Mouse (Mus musculus) left cerebral cortex, postnatal 10 days (tissue): Measurements from ENCODE around the gene Ndrg2. TPM values are rescaled to one million over a fixed set of nuclear protein-coding genes. Genes with fewer than 3 reads are reported as not detected.
"Not testable (repeated sequence)": the region's sequence is repeated elsewhere in the genome, so short reads cannot be mapped to it uniquely, and the experiment has no call there.

ENCODE experiments used
- DNase-seq, 2 experiments: peaks; one replicate each; pipeline ENCODE4 v3.0.0; 2021 to 2022; ENCODE audit warnings: low spot score in 2 of 2, mixed read lengths in 1 of 2; ENCODE audit errors: extremely low spot score in 1 of 2
- intact Hi-C: fragments of 180-260 bp; cut with DNase I; formaldehyde crosslinking; loops from one replicate; pipeline ENCODE4 v1.15.1; 2025
- total RNA-seq, 2 experiments: library from RNA; stranded (reverse); gene quantifications; 2 replicates each; pipeline ENCODE4 v1.2.3; 2021

Gene Ndrg2
- total RNA-seq = 100 to 1,000 TPM; 337 to 367 TPM

DNA sequence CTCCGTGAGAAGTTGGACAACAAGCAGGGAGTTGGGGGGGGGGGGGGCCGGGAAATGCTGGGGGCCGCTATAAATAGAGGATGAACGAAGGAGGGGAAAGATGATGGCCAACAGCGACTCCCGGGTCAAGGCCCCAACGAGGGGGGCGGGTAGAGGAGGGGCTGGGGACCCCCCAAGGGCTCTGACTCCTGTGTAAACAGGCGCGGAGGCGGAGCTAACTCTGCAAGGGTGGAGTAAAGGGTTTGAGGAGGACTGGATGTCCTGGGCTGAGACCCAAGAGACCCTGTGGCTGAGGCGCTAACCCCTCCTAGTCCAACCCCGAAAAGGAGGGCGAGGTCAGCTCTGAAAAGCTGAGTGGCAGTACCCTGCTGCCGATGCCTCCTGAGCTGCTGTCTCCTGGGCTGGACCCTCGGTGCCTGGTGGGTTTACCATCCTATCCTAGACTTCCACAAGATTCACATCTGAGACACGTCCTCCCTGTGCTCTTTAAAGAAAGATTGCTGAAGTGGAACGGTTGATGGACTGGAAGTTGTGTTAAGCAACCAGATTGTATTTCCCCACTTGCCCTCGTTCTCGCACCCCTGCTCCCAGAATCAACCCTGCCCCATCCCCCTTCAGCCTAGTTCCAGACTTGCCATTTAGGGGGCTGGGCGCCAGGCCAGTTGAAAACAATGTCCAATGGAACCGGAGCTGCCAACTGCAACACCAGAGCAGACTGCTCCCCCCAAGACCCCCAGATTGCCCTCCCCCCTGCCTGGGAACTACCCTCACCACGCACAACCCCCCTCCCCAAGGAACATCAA is at the start of gene Ndrg2:
Ndrg2 (minus strand) TSS at position 199 of the 803 bp plus-strand sequence.
- intact Hi-C loops = no loop called here
- DNase-seq = peak; percentile 87 to 92

DNA sequence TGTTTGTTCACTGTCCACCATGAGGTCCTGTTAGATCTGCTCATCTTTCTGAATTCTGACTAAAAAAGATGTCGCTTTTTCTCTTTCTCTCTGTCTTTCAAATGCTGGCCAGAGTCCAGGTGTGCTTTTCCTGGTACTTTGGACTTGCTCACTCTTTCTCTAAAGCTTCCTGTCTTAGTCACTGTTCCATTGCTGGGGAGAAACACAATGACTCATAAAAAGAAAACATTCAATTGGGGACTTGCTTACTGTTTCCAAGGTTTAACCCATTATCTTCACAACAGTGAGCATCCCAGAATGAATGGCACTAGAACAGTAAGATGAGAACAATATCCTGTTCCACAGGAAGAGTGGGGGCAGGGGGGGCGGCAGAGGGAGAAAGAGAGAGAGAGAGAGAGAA is 46.4 kb upstream of the Ndrg2 start:
- DNase-seq = no peak
- intact Hi-C loops = no loop called here

DNA sequence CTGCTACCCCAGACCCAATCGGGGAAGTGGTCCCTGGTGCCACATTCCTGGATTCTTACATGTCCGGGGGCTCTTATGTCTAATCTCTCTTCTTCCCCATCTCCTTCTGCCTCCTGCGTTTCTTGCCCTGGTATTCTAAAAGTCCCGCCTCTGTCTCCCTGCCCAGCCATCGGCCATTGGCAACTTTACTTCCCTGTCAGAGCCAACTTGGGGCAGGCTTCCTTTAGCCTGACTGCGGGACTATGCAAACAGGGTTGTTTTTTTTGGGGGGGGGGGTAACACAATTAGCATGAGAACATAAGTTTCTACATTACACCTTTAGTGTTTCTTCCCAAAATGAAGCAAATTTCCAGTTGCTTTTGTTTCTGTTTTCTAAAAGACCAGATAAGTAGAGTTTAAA is 29.4 kb upstream of the Ndrg2 start:
- DNase-seq = no peak
- intact Hi-C loops = no loop called here

DNA sequence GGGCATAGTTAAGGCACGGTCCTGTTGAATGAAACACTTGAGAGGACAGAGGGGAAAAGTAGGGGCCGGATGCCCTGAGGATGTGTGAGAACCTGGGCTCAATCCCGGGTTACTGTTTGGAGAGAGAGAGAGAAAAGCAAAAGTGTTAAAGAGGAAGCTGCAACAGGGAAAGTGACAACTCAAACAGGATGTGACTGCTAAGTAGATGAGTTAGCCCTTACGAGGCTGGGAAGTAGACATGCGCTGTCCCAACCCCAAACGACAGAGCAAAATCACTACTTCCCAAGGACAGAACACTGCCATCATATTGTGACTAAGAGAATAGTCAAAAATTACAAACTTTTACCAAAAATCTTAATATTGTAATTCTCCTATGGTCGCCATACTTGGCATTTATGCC is 28.3 kb upstream of the Ndrg2 start:
- intact Hi-C loops = no loop called here
- no peak for DNase-seq

DNA sequence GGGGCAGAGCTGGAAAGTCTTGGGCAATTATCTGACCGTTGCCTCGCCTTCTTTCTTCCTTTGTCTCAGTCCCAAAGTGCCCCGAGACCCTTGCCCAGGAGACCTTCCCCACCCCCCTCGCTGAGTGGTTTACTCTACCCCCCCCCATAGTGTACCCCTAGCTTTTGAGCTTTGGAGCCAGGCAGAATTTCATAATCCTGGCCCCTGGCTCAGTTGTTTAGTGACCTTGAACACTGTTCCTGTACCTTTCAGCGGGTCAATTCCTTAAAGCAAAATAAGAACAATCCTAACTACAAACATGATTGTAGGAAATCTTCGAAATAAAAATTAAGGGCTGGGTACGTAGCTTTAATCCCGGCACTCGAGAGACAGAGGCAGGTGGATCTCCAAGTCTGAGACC is 27.6 kb upstream of the Ndrg2 start:
- intact Hi-C loops = no loop called here

DNA sequence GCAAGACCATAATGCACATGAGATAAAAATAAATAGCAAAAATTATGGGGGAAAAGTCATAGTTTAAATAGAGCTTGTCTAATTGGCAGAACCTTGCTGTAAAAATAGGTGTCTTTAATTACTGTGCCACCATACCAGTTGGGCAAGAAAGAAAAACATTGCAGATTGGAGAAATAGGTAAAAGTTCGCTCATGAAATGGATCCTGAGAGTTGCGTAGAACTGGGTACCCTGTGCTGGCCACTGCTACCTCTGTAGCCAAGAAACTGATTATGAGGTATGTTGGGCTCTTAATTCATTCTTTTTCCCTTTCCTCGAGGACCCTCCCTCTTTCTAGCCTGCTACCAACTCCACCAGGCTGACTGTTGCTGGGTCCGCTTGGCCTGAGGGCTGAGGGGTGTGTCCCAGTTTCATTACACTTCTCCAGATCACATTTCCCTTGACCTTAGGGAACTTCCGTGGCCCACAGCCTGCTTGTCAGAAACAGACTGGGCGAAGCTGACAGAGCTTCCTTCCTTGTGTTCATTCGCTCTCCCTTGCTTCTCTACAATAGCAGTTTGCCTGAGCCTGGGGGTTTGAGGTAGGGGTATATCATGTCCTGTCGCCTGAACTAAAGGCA is 27.1 kb upstream of the Ndrg2 start:
- DNase-seq = no peak
- intact Hi-C loops = no loop called here

More for the DNA sequence above, 27.6 kb upstream of the Ndrg2 start:
- DNase-seq = no peak

DNA sequence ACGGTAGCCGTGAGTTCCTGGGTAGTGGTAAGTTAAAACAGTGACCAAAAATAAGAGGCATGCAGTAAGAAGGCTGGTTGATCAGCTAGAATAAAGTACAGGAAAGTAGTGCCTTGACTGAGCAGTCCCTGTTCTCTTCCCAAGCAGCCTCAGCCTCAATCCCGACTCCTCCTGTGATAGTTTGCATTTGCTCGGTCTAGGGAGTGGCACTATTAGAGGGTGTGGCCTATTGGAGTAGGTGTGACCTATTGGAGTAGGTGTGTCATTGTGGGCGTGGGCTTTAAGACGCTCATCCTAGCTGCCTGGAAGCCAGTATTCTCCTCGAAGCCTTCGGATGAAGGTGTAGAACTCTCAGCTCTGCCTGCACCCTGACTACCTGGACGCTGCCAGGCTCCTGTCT is 25.0 kb upstream of the Ndrg2 start:
- DNase-seq = no peak
- intact Hi-C loops = no loop called here

DNA sequence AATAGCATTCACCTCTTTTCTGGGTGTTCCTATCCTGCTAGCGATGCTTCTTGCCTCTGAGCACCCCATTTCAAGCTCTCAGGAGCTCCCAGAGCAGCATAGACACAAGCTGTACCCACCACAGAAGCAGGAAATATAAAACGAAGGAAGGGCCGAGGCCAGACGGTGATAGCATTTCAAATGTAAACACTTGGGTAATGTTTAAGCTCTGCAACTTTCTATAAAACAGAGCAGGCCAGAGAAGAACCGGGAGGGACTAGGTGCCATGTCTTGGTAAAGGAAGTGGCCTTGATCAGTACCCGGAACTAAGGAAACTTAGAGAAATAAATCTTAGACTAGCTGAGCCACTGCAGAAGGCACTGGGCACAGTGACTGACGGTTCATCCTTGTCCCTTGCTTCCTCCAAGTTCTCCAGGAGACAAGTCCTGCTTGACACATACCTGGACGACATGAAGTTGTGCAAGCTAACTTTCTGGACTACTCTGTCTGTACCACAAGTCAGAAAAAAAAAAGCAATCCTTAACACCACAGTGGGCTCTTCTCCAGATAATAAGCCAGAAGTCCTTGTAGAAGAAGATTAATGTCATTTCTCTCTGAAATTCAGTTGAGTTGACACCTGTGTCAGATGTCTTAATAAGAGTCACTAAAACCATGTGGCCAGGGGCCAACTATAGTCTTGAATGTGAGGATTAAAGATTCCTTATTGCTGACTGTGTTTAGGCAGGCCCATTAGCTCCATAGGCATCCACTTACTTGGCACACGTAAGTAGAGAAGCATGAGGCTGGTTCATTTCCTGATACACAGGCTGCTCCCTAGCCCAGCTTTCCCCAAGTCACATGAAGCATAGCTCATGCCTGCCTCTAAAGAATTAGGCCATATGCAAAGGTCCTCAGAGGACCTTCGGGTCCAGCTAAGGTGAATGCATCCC is 18.4 kb upstream of the Ndrg2 start:
- DNase-seq = no peak

DNA sequence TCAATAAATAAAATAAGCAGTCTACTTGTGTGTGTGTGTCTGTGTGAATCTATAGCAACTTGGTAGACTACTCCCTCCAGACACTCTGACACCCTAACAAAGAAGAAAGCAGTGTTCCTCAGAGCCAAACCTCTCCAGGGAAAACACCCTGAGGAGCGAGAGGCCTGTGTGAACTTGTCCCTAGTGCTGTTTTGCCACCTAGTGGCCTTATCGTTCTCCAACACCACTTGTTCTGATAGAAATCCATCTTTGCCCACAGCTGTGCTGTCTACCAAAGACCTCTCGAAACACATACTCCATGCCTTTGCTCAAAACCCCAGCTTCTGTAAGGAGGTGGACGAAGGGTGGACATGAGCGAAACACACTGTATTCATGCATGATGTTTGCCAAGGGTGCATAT is 16.9 kb upstream of the Ndrg2 start:
- DNase-seq = peak; percentile 76 to 77
- intact Hi-C loops = loop anchor here (2.0 kb wide), 1 partner anchor 26 kb away; no protein-coding TSS in a partner anchor

More for the DNA sequence above, 18.4 kb upstream of the Ndrg2 start:
- intact Hi-C loops = no loop called here

DNA sequence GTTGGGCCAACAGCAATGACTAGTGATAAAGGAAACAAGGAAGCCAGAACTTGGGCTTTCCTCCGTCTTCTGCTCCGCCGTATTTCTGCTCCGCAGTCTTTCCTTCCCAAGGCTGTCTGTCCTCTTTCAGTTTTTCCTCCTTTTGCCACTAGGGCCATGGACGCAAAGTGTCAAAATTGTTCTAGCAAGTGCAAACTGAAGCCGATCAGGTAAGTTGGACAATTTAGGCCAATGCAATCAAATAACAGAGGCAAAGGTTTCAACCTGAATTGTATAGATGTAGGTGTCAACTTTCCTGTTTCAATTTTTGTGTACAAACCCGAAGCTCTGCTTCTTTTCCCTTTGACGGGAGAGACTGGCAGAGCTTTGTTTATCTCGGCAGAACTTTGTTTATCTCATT is 16.0 kb upstream of the Ndrg2 start:
- DNase-seq = no peak
- intact Hi-C loops = loop anchor here (2.0 kb wide), 1 partner anchor 25 kb away; no protein-coding TSS in a partner anchor

DNA sequence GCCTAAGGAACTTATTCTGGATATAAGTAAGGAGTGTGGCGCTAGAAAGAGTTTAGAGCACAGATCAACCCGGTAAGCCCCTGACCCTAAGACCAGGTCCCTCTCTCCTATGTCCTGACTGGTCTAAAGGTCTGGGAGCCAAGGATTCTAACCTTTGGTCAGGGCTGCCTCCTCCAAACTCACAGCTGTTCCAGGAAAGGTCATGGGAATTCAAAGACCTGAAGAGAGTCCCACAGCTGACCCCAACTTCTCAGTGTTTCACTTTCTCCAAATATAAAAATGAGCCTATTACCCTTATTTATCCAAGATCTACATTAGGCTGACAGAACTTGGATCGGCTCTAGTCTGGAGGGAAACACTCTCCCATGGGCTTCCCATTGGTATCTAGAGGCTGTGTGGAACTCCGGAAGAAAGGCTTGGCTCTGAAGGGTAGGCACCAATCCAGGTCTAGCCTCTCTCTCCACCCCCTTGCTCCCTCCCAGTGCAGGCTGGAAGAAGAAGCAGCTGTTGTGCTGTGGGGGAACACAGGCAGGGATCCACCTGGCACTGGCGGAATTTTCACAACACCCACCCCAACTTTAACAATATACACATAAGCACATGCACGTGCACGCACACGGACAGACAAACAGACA is 15.5 kb upstream of the Ndrg2 start:
- intact Hi-C loops = no loop called here
- peak; percentile 65 to 76 for DNase-seq

DNA sequence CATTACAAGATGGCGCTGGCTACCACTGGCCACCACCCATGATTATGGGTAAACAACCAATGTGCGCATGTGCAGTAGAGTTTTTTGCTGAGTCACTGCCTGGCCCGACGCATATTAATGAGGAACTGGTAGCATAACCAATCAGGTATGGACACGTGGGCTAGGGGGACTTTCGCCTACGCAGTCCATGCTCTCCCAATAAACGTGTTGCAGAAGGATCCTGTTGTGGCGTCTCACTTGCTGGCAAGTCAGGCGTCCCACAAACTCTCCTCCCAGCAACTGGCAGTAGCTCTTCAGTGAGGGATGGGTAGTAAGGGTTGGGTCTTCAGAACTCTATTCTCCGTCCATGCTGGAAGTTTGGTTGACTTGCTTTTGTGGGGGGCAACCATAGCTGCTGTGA is 13.0 kb upstream of the Ndrg2 start:
- DNase-seq, intact Hi-C loops: not testable (repeated sequence)

DNA sequence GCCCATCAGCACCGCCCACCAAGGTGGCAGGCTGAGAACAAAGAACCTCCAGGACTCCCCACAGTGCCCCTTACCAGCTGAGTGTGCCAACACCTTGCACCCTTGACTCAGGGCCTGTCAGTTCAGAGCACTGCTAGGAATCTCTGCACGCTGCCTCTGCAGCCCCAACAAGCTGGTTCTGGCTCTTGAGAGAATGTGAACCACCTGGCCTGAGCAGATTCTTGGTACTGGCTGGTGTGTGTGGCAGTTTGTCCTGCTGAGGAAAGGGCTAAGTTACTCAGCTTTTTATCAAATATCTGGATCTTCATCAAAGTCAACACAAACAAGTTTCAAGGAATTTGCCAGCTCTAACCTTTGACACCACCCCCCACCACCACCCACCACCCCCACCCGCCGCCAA is 9.5 kb upstream of the Ndrg2 start:
- intact Hi-C loops = no loop called here
- DNase-seq = no peak

DNA sequence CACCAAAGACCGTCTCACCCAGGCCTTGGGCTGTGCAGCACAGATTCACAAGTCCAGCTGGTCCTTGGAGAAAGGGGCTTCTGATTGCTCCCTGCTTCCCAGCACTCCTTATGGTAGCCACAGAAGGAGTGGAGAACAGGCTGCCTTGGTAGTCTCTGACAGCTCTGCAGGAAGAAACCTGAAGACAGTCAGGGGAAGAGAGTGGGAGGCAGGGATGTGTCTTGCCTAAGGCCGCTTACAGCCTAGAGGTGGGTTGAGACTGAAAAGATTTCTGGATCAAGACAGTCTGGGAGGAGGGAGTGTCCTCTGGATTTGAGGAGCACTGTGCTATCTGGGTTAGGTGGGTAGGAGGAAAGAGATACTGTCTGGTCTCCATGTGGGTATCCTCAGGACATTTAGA is 9.0 kb upstream of the Ndrg2 start:
- intact Hi-C loops = no loop called here

DNA sequence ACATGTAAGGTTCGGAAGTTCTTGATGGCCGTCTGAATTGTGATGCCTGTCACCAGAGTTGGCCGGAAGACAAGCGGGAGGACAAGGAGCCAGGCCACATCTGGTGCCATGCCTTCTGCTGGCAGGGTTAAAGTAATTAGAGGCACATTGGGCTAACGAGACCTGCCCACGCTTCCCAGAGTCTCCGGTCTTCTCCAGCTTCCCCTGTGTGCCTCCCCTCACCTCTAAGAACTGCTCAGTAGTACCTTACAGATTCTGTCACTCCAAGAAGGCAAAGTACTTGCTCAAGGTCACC is 8.6 kb upstream of the Ndrg2 start, which contains the start of gene Rnase13:
Rnase13 (minus strand) TSS at position 203 of the 295 bp plus-strand sequence.
- DNase-seq = no peak
- intact Hi-C loops = no loop called here

More for the DNA sequence above, 9.0 kb upstream of the Ndrg2 start:
- no peak for DNase-seq

DNA sequence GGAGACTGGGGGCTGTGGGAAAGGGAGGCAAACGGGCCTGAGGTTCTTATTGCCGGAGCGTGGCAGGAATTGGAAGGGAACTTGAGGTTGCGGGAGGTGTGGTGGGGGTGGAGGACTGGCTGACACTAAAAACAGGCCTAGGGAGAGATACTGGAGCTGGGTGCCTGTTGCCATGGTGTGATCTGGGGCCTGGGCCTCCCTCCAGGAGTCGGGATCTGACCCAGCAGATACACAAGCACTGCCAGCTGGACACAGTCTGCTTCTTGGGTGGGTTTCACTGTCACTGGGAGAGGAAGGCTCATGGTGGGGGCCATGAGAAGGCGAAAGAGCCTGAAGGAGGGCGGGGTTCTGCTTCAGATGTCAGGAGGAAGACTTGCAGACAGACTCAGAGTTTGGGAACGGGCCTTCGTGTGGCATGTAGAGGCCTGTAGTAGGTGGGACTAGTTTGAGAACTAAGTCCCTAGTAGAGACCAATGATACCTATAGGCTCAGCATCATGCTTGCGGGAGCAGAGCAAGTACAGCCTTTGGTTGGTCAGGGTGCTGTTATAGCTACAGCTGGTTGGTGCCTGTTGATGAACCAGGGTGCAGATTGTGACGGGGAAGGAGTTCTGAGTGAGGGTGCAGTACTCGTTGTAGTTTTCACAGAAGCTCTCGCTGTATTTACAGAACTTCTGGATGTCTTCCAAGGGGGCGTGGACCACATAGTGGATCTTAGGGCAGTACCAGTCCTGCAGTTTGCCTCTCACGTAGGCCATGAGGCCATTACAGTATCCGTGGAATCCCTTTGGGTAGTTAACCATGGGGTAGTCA is 8.0 kb upstream of the Ndrg2 start:
- intact Hi-C loops = no loop called here
- DNase-seq = peak; percentile 56 to 68

DNA sequence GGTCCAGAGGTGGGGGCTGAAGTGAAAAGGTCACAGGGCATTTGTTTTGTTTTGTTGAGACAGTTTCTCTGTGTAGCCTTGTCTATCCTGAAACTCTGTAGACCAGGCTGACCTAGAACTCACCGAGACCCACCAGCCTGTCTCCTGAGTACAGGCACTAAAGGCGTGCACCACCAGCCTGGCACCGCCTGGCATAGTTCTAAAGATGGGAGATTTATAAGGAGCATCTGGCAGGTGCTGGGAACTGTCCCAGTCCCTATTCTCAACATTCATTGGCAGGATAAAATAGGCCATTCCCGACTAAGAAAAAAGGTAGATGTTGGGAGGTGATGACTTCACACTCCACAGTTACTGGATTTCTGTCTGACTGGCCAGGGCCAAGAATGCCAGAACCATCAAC is 5.0 kb upstream of the Ndrg2 start:
- DNase-seq = no peak
- intact Hi-C loops = no loop called here

DNA sequence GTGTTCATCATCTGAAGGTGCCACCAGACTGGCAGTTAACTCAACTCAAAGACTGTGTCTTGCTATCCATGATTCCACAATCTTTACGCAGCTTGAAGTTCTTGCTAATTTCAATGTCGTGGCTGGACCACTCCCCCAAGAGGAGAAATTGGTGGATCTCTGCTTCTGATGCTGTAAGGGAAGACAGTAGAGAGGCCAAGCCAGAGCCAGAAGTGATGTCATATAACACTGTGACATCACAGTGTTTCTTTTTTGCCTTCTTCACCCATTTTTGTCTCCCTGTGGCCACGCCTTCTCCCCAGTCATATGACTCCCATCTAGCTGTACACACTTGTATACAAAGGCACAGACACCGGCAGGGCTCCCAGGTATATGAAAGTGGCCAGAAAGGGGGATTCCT is 4.2 kb upstream of the Ndrg2 start, which contains the start of gene Tppp2:
Tppp2 (plus strand) TSS at position 301 of the 400 bp plus-strand sequence.
- DNase-seq = no peak
- intact Hi-C loops = no loop called here
